Mouse (Mus musculus): ENCODE data around the gene Hist1h3a. TPM values are rescaled to one million over a fixed set of nuclear protein-coding genes. Genes with fewer than 3 reads are reported as not detected.

Hist1h3a gene
- polyA plus RNA-seq, 1 experiment: 22.8 TPM

DNA sequence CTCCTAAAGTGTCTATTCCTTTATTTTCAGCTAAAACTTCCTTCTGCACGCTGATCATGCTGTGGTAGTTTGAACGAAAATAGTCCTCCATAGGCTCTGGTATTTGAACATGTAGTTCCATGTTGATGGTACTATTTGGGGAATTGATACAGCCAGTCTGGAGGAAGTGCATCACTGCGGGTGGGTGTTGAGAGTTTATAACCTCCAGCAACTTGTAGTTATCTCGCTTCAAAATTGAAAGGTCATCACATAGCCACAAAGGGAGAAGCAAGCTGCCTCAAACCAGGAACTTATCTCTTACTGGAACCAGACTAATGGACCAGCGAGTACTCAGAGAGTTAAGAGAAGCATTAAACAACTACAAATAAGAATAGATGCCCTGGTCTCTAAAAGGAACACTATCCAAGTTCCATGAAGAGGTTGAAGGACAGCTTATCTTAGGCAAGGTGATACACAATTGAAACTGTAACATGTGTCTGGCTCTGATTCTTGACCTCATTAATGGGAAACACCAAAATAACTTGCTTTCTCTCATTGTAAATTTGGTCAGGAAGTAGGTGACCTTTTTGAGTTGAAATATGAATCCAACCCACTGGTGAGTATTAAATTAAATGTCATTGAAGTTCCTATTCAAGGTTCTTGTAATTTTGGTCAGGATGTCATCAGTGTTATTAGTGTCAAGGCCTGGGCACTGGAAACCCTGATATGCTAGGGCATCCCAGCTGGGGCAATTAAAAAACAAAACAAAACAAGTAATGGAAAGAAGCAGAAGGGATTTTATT, 45.7 kb downstream of the Hist1h3a start:
- DNase-seq (ENCODE audit: low read depth): no peak

More for the DNA sequence above, 45.7 kb downstream of the Hist1h3a start:
- no peak for TF ChIP-seq POLR2A (IDR thresholded peaks at IDR 0.05; ENCODE audit: borderline replicate concordance, extremely low read depth, insufficient read depth, insufficient read length, poor library complexity, severe bottlenecking)
- TF ChIP-seq CTCF (IDR thresholded peaks at IDR 0.05; ENCODE audit: borderline replicate concordance, extremely low read depth, insufficient read depth, insufficient read length): no peak

Other genes starting within 250 kb of the Hist1h3a start
- gene Hist1h4h, start 231.3 kb downstream of the Hist1h3a start, polyA plus RNA-seq (2012; rRNA removed): 23.3 and 31.7 TPM in 2 replicates
- gene Hist1h2af, start 228.5 kb downstream of the Hist1h3a start, polyA plus RNA-seq (2012; rRNA removed): 474 and 536 TPM in 2 replicates
- 25.5 and 42.1 TPM in 2 replicates for gene Hist1h3g, start 227.0 kb downstream of the Hist1h3a start, polyA plus RNA-seq (2012; rRNA removed)
- gene Hist1h2bh, start 219.0 kb downstream of the Hist1h3a start, polyA plus RNA-seq (2012; rRNA removed): 4.4 and 4.7 TPM in 2 replicates
- gene Hist1h3f, start 218.3 kb downstream of the Hist1h3a start, polyA plus RNA-seq (2012; rRNA removed): 4.5 and 5.5 TPM in 2 replicates
- 17.2 and 25.6 TPM in 2 replicates for gene Hist1h4f, start 210.7 kb downstream of the Hist1h3a start, polyA plus RNA-seq (2012; rRNA removed)
- gene Hist1h1d, start 209.1 kb downstream of the Hist1h3a start, polyA plus RNA-seq (2012; rRNA removed): 0.39 and 0.51 TPM in 2 replicates
- gene Hist1h3e, start 200.0 kb downstream of the Hist1h3a start, polyA plus RNA-seq (2012; rRNA removed): 34.2 and 40.6 TPM in 2 replicates
- 17.9 and 18.0 TPM in 2 replicates for gene Hist1h2ae, start 191.2 kb downstream of the Hist1h3a start, polyA plus RNA-seq (2012; rRNA removed)
- 44.4 and 68.0 TPM in 2 replicates for gene Hist1h2bg, start 191.0 kb downstream of the Hist1h3a start, polyA plus RNA-seq (2012; rRNA removed)
- gene Hist1h2bf, start 188.2 kb downstream of the Hist1h3a start, polyA plus RNA-seq (2012; rRNA removed): 15.0 and 21.6 TPM in 2 replicates
- 7.2 and 13.6 TPM in 2 replicates for gene Hist1h2ad, start 188.0 kb downstream of the Hist1h3a start, polyA plus RNA-seq (2012; rRNA removed)
- gene Hist1h3d, start 186.6 kb downstream of the Hist1h3a start, polyA plus RNA-seq (2012; rRNA removed): 21.8 and 24.7 TPM in 2 replicates
- gene Hist1h4d, start 180.8 kb downstream of the Hist1h3a start, polyA plus RNA-seq (2012; rRNA removed): 6.5 and 18.7 TPM in 2 replicates
- 3.5 TPM in 2 replicates for gene Hist1h2be, start 141.3 kb downstream of the Hist1h3a start, polyA plus RNA-seq (2012; rRNA removed)
- 5.8 and 7.8 TPM in 2 replicates for gene Hist1h1e, start 139.8 kb downstream of the Hist1h3a start, polyA plus RNA-seq (2012; rRNA removed)
- 1.7 and 1.8 TPM in 2 replicates for gene Hist1h2ac, start 78.4 kb downstream of the Hist1h3a start, polyA plus RNA-seq (2012; rRNA removed)
- gene Hist1h2bc, start 78.2 kb downstream of the Hist1h3a start, polyA plus RNA-seq (2012; rRNA removed): 32.0 and 48.5 TPM in 2 replicates
- 0.08 TPM in 1 of 2 replicates, not detected in the other for gene Hist1h1t, start 66.6 kb downstream of the Hist1h3a start, polyA plus RNA-seq (2012; rRNA removed)
- gene Hist1h4c, start 63.9 kb downstream of the Hist1h3a start, polyA plus RNA-seq (2012; rRNA removed): 4.6 and 11.6 TPM in 2 replicates
- gene Hfe, start 51.5 kb downstream of the Hist1h3a start, polyA plus RNA-seq (2012; rRNA removed): 1.7 and 2.3 TPM in 2 replicates
- 12.1 and 16.0 TPM in 2 replicates for gene Hist1h1c, start 23.6 kb downstream of the Hist1h3a start, polyA plus RNA-seq (2012; rRNA removed)
- gene Hist1h3c, start 16.8 kb downstream of the Hist1h3a start, polyA plus RNA-seq (2012; rRNA removed): 30.4 and 54.0 TPM in 2 replicates
- gene Hist1h2bb, start 15.7 kb downstream of the Hist1h3a start, polyA plus RNA-seq (2012; rRNA removed): 11.1 and 17.5 TPM in 2 replicates
- 34.0 and 49.9 TPM in 2 replicates for gene Hist1h2ab, start 11.3 kb downstream of the Hist1h3a start, polyA plus RNA-seq (2012; rRNA removed)
- gene Hist1h3b, start 10.1 kb downstream of the Hist1h3a start, polyA plus RNA-seq (2012; rRNA removed): 49.2 and 55.6 TPM in 2 replicates
- gene Hist1h4b, start 5.4 kb downstream of the Hist1h3a start, polyA plus RNA-seq (2012; rRNA removed): 17.9 and 20.4 TPM in 2 replicates
- 11.6 and 33.9 TPM in 2 replicates for gene Hist1h4a, start 1.2 kb downstream of the Hist1h3a start, polyA plus RNA-seq (2012; rRNA removed)
- 3.8 and 4.0 TPM in 2 replicates for gene Hist1h1a, start 1.3 kb upstream of the Hist1h3a start, polyA plus RNA-seq (2012; rRNA removed)
- not detected in 2 replicates for gene Trim38, start 7.5 kb upstream of the Hist1h3a start, polyA plus RNA-seq (2012; rRNA removed)
- not detected in 2 replicates for gene Slc17a2, start 44.6 kb upstream of the Hist1h3a start, polyA plus RNA-seq (2012; rRNA removed)
- gene Slc17a3, start 77.0 kb upstream of the Hist1h3a start, polyA plus RNA-seq (2012; rRNA removed): not detected in 2 replicates
- not detected in 2 replicates for gene Slc17a1, start 105.4 kb upstream of the Hist1h3a start, polyA plus RNA-seq (2012; rRNA removed)
- gene Slc17a4, start 152.6 kb upstream of the Hist1h3a start, polyA plus RNA-seq (2012; rRNA removed): not detected in 2 replicates
- gene Hist1h2ba, start 171.8 kb upstream of the Hist1h3a start, polyA plus RNA-seq (2012; rRNA removed): not detected in 2 replicates
- not detected in 2 replicates for gene Hist1h2aa, start 172.1 kb upstream of the Hist1h3a start, polyA plus RNA-seq (2012; rRNA removed)
- 1.3 and 1.7 TPM in 2 replicates for gene Scgn, start 228.8 kb upstream of the Hist1h3a start, polyA plus RNA-seq (2012; rRNA removed)

All from brain, embryonic 14.5 days (tissue).